Mouse (Mus musculus) monocyte, adult 5-6 weeks (primary cell): ENCODE measurements at regions not wholly inside any gene's neighbourhood (a gene's known extent, or its start where the extent isn't known, plus 50 kb on each side); places are given as distances from the start of the nearest gene placed in this dataset.
"Not testable (repeated sequence)": the region's sequence is repeated elsewhere in the genome, so short reads cannot be mapped to it uniquely, and the experiment has no call there.

Experiments
- ATAC-seq: fragments of 153-309, 156-312 bp; replicated peaks from 2 replicates; pipeline ENCODE4 v1.8.0; 2017; ENCODE audit warnings: mild to moderate bottlenecking; ENCODE audit not compliant: low TSS enrichment, insufficient number of reproducible peaks, severe bottlenecking, poor library complexity, low FRiP score

- no peak for ATAC-seq
These were observed 493.6 kb upstream of the Arid1b start for GRCm38 (mm10) chr17:4500504-4500903.

DNA sequence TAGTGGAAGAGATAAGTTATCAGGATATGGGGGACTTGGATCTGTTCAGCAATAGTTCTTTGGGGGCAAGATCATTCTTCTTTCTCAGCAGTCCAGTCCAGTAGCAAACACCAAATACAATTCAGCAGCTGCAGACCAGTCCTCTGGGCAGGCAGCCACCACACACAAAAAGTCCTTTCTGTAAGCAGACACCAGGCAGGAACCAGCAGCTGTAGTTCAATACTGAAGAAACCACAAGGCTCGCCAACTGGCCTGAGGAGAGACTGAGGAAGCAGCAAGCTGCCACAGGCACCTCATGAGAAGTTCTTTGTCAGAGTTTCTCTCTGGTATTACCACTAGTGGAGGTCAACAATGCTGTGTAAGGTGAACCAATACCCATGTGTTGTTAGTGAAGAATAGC lies 493.1 kb upstream of the Arid1b start:
- ATAC-seq, result no peak

- no peak for ATAC-seq
These were observed 489.2 kb upstream of the Arid1b start for GRCm38 (mm10) chr17:4504951-4505350.

DNA sequence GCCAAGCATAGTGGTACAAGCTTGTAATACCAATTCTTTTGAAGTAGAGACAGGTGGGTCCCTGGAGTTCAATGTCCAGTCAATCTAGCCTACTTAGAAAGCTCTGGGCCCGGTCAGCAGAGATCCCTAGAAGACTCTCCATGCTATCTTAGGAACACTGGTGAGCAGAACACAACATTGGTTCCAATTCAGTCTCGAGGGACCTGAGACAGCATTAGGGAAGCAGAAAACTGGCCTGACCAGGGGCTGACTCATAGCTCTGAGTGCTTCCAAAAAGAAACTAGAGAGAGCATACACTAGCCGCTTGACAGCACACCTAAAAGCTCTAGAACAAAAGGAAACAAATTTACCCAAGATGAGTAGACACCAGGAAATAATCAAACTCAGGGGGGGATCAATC lies 484.6 kb upstream of the Arid1b start:
- no peak for ATAC-seq

DNA sequence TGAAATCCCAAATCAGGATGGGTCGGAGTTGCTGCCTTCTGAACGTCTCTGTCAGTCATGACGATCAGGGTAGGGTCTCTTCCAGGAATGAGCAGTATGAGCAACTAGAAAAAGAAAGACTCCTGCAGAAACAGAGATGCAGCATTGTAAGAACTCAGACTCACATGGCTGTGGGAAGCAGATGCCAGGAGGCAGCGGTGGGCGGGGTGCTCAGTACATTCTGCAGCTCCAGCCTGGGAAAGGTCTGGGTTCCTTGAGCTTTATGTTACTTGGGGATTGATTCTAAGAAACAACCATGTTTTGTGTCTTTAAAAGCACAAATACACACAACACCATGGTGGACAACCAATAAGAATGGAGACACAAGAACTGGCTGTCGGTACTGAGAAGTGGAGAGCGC lies 478.0 kb upstream of the Arid1b start:
- no peak for ATAC-seq

DNA sequence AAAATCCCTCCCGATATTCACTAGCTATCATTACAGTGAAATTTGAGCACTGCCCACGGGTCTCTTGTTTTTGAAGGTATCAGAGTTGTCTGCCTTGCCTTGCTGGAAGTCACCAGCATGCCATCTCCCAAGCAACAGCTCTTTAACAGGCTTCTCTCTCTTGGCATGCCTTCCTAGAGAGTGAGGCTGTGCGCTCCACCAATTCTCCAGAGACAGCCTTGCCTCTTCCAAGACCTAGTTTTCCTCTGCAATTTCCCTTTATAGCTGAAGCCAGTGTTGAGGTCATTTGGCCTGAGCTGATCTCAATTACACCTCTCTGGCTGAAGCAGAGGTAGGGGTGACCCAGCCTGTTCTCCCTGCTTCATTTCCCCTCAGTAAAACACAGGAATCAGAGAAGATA lies 477.3 kb upstream of the Arid1b start:
- ATAC-seq, result no peak

DNA sequence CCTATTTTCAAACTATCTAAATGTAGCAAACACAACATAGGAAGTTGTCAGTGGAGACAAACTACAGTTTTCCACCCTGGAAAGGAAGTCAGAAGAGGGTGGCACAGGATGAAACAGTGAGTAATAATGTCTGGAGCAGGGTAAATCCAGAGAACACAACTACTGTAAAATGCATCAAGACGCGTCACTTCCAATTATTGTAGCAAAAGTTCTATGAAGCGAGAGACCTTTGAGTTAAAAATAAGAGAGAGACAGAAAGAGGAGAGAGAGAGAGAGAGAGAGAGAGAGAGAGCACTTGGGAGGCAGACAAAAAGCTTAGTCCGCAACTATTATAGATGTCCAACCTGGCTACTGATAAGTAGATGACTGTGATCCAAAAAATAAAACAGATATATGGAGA lies 473.1 kb upstream of the Arid1b start:
- ATAC-seq, result no peak

- no peak for ATAC-seq
These were observed 467.7 kb upstream of the Arid1b start for GRCm38 (mm10) chr17:4526466-4526865.

DNA sequence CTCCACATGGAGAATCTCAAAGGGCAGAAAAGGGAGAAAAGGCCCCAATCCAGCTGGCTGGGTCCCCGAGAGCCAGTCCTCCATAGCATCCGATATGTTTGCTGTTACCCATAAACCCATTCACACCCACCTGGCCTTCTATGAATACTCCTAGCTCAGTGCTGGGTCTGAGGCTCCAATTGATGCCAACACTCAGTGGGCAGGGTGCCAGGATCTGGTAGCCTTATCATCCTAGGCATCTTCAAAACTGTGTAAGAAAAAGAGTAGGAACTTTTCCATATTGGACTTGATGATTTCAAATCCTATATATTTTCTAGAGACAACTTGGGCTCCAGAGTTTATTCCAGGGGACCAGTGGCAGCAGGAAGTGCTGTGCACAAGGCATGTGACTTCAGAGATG lies 462.0 kb upstream of the Arid1b start:
- no peak for ATAC-seq

DNA sequence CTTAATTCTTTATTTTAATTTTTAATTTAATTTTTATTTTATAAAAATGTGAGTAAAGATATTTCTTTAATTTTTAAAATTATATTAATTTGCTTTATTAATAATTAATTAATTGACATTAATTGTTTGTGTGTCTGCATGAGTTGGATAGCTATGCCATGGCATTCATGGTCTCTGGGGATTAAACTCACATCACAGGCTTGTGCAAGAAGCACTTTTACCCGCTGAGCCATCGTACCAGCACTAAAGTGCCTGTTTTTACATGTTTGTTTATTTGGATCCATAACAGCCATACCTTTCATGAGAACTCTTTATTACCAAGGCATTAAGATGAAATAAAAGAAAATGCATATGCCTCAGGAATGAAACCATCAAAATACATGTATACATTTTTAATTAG lies 453.7 kb upstream of the Arid1b start:
- ATAC-seq, result no peak

GRCm38 (mm10) chr17:4541020-4541743 lies 452.9 kb upstream of the Arid1b start:
- ATAC-seq, result no peak

DNA sequence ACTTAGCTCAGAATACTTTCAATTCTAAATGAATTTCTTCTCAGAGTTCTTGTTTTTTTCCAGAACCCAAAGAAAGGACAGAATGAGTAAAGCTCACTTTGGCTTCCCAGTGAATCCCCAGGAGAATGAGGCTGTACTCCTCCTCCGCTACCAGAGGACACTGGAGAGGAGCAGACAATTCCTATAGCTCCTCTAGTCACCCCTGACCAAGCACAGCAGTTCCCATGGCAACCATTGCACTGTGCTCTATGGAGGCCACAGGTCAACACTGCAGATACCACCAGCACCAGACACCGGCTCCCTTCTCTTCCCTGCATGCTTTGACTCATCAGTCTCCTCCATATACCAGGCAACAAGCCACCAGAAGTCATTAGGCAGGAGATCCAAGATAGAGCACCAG lies 447.6 kb upstream of the Arid1b start:
- ATAC-seq, result no peak

DNA sequence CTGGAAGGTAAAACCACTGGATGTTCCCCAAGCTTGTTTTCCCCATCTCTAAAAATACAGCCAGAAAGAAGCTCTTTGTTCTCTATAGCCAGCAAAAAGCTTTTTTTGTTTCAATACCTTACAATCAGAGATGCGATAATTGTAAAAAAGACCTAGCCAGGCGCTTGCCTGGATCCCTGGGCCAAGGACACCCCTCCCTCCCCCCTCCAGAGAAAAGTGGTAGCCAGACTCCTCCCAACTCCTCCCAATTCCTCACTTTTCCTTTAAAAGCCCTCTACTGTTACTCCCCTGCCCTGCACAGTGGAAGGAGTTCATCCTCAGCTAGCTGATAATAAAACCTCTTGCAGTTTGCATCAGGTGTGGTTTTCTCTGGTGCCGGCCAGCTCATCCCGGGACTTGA lies 441.1 kb upstream of the Arid1b start:
- ATAC-seq, result not testable (repeated sequence)

GRCm38 (mm10) chr17:4563641-4564040 lies 430.5 kb upstream of the Arid1b start:
- no peak for ATAC-seq

GRCm38 (mm10) chr17:4576883-4577282 lies 417.2 kb upstream of the Arid1b start:
- ATAC-seq, result no peak

GRCm38 (mm10) chr17:4581851-4582250 lies 412.3 kb upstream of the Arid1b start:
- no peak for ATAC-seq

DNA sequence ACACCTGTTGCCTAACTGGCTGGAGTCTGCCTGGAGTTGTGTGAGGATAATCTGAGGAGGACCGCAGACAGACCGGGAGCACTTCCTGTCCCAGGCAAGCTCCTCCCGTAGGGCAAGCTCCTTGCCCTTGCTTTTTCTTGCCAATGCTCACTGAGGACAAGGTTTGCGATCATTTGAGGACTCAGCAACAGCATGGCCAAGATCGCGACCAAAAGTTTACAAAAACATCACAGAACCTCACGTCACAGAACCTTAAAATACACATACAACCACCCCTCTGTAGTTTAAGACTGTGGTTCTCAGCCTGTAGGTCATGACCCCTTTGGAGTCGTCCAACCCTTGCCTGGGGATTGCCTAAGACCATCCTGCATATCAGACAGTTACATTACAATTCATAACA lies 383.7 kb upstream of the Arid1b start:
- no peak for ATAC-seq

DNA sequence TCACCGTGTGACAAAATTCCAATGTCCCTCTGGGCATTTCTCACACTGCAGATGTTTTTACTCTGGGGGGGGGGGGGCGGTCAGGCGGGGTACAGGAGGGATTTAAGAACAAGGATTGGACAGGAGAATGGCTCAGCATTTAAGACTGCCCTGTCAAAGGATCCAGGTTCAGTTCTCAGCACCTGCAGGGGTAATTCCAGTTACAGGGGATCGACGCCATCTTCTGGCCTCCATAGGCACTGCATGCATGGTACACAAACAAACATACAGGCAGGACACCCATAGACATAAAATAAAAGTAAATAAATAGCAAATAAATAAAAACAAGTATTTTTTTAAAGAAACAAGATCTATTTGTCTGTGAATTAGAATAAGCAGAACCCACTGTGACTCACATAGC lies 383.1 kb upstream of the Arid1b start:
- no peak for ATAC-seq

DNA sequence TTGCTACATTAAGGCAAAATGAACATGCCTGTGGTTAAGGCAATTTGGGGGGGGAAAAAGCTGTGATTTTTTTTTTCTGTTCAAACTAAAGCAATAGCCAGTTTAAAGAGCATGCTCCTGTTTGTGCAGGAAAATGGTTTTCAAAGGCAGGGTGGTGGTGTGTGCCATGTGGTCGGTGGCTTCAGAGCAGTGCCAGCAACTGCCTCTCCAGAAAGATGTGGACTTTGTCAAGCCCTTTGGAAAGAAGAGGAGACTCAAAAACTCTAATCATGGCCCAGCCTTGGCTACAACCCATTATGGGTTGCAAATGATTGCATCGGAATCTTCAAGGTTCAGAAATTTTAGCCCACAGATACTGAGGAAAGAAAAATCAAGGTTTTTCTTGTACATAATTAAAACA lies 382.4 kb upstream of the Arid1b start:
- ATAC-seq, result no peak

DNA sequence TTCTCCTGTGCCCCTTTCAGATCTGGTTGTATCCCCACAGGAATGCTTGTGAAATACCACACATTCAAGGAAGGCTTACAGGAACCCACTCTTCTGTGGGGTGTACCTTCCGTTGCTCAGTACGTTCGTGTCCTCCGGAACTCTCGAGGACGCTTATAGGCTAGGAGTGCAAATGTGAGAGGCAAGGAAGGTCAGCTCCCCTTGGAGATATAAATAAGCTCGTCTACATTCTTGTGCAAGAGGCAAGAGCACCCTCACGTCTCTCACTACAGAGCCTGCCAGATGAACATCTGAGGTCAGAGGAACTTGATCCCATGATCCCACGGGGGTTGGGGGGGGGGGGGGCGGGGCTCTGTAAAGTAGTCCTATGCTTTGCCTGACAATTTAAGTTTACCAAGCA lies 382.0 kb upstream of the Arid1b start:
- no peak for ATAC-seq

DNA sequence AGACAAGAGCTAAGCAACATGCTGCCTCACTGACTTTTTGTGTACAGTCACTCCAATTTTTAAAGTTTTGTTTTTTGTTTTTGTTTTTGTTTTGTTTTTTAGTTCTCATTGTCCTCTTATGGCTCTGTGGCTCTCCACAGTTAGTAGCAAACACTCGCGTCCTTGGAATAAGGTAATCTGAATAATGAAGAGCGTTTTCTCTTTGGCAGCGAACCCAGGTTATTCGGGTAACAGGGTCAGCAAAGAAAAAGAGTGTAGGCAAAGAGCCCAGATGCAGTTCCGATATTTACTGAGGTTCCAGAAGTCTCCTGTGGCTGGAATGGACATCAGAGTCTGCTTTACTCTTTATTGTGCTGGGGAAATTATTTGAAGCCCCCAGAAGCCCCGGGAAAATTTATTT lies 381.4 kb upstream of the Arid1b start:
- no peak for ATAC-seq
